Mouse (Mus musculus): ENCODE data around the gene Ifnlr1.
"Not testable (repeated sequence)": the region's sequence is repeated elsewhere in the genome, so short reads cannot be mapped to it uniquely, and the experiment has no call there.

The Ifnlr1 gene

GRCm38 (mm10) chr4:135683553-135683952, 2.5 kb upstream of the Ifnlr1 start:
- peak; percentile 15 to 52 for DNase-seq (ENCODE audit: inconsistent age in 2 of 2, low spot score in 1 of 2)

GRCm38 (mm10) chr4:135684731-135685130, 1.4 kb upstream of the Ifnlr1 start:
- DNase-seq (ENCODE audit: inconsistent age in 2 of 2, low spot score in 1 of 2) = no peak

- DNase-seq (ENCODE audit: inconsistent age in 2 of 2, low spot score in 1 of 2) = peak in 1 of 2 experiments; percentile 46
Measured at GRCm38 (mm10) chr4:135686568-135686953, 474 bp downstream of the Ifnlr1 start.

GRCm38 (mm10) chr4:135689797-135690196, 3.7 kb downstream of the Ifnlr1 start:
- DNase-seq (ENCODE audit: inconsistent age in 2 of 2, low spot score in 1 of 2) = no peak

GRCm38 (mm10) chr4:135690241-135690640, 4.2 kb downstream of the Ifnlr1 start:
- DNase-seq (ENCODE audit: inconsistent age in 2 of 2, low spot score in 1 of 2) = no peak

- DNase-seq (ENCODE audit: inconsistent age in 2 of 2, low spot score in 1 of 2) = no peak
Measured at GRCm38 (mm10) chr4:135692916-135693315, 6.8 kb downstream of the Ifnlr1 start.

GRCm38 (mm10) chr4:135698498-135698897, 12.4 kb downstream of the Ifnlr1 start:
- no peak for DNase-seq (ENCODE audit: inconsistent age in 2 of 2, low spot score in 1 of 2)

GRCm38 (mm10) chr4:135703497-135703896, 17.4 kb downstream of the Ifnlr1 start:
- DNase-seq (ENCODE audit: inconsistent age in 2 of 2, low spot score in 1 of 2) = no peak

GRCm38 (mm10) chr4:135704016-135704415, 17.9 kb downstream of the Ifnlr1 start:
- peak in 1 of 2 experiments; percentile 16 for DNase-seq (ENCODE audit: inconsistent age in 2 of 2, low spot score in 1 of 2)

GRCm38 (mm10) chr4:135706045-135706444, 20.0 kb downstream of the Ifnlr1 start:
- no peak for DNase-seq (ENCODE audit: inconsistent age in 2 of 2, low spot score in 1 of 2)

GRCm38 (mm10) chr4:135709072-135709564, 23.0 kb downstream of the Ifnlr1 start:
- peak; percentile 75 to 92 for DNase-seq (ENCODE audit: inconsistent age in 2 of 2, low spot score in 1 of 2)

GRCm38 (mm10) chr4:135709621-135710020, 23.5 kb downstream of the Ifnlr1 start:
- DNase-seq (ENCODE audit: inconsistent age in 2 of 2, low spot score in 1 of 2) = no peak

GRCm38 (mm10) chr4:135710392-135710791, 24.3 kb downstream of the Ifnlr1 start:
- DNase-seq (ENCODE audit: inconsistent age in 2 of 2, low spot score in 1 of 2) = no peak

GRCm38 (mm10) chr4:135714776-135715175, 28.7 kb downstream of the Ifnlr1 start:
- peak; percentile 57 to 64 for DNase-seq (ENCODE audit: inconsistent age in 2 of 2, low spot score in 1 of 2)

- DNase-seq (ENCODE audit: inconsistent age in 2 of 2, low spot score in 1 of 2) = not testable (repeated sequence)
Measured at GRCm38 (mm10) chr4:135716438-135716837, 30.4 kb downstream of the Ifnlr1 start.

GRCm38 (mm10) chr4:135722540-135723290, 36.6 kb downstream of the Ifnlr1 start:
- no peak for DNase-seq (ENCODE audit: inconsistent age in 2 of 2, low spot score in 1 of 2)

GRCm38 (mm10) chr4:135726416-135726815, 40.3 kb downstream of the Ifnlr1 start:
- DNase-seq (ENCODE audit: inconsistent age in 2 of 2, low spot score in 1 of 2) = no peak

- DNase-seq (ENCODE audit: inconsistent age in 2 of 2, low spot score in 1 of 2) = peak; percentile 71 to 88
Measured at GRCm38 (mm10) chr4:135727817-135728216, 41.7 kb downstream of the Ifnlr1 start, which contains the start of gene Il22ra1. TSS of gene Il22ra1 (plus strand) at chr4:135728172.

GRCm38 (mm10) chr4:135730204-135730603, 44.1 kb downstream of the Ifnlr1 start:
- no peak for DNase-seq (ENCODE audit: inconsistent age in 2 of 2, low spot score in 1 of 2)

- no peak for DNase-seq (ENCODE audit: inconsistent age in 2 of 2, low spot score in 1 of 2)
Measured at GRCm38 (mm10) chr4:135730951-135731350, 44.9 kb downstream of the Ifnlr1 start.

GRCm38 (mm10) chr4:135733901-135734300, 47.8 kb downstream of the Ifnlr1 start:
- no peak for DNase-seq (ENCODE audit: inconsistent age in 2 of 2, low spot score in 1 of 2)

GRCm38 (mm10) chr4:135736903-135737302, 50.8 kb downstream of the Ifnlr1 start:
- no peak for DNase-seq (ENCODE audit: inconsistent age in 2 of 2, low spot score in 1 of 2)

GRCm38 (mm10) chr4:135738237-135738636, 52.1 kb downstream of the Ifnlr1 start:
- no peak for DNase-seq (ENCODE audit: inconsistent age in 2 of 2, low spot score in 1 of 2)

Data from adrenal gland, adult (tissue).